Mouse (Mus musculus) ES-E14 (cell line): ENCODE measurements at regions not wholly inside any gene's neighbourhood (a gene's known extent, or its start where the extent isn't known, plus 50 kb on each side); places are given as distances from the start of the nearest gene placed in this dataset.

ENCODE experiments used
- CHD2 ChIP-seq: IDR thresholded peaks from 2 replicates; pipeline ENCODE4 v1.6.1; 2014; ENCODE audit warnings: mild to moderate bottlenecking, low read depth, low read length, inconsistent platforms
- HCFC1 ChIP-seq: IDR thresholded peaks from 2 replicates; pipeline ENCODE4 v1.6.1; 2012; ENCODE audit warnings: low read length, inconsistent platforms, borderline replicate concordance; ENCODE audit not compliant: insufficient read depth
- ZNF384 ChIP-seq: IDR thresholded peaks from 2 replicates; pipeline ENCODE4 v1.6.1; 2012; ENCODE audit warnings: low read depth, low read length, inconsistent platforms

- TF ChIP-seq ZNF384 (no peak), CHD2 (no peak), HCFC1 (no peak)
These were observed 94.4 kb upstream of the Epb41l3 start for GRCm38 (mm10) chr17:68981120-68981519.
